Mouse (Mus musculus) lung, embryonic 16.5 days (tissue): ENCODE measurements at regions not wholly inside any gene's neighbourhood (a gene's known extent, or its start where the extent isn't known, plus 50 kb on each side); places are given as distances from the start of the nearest gene placed in this dataset.

Experiments
- ATAC-seq: fragments of 200-750 bp; cut with Nextera tagmentation; 2 replicates; pipeline ENCODE4 v1.8.0; 2017; ENCODE audit warnings: low read depth, mild to moderate bottlenecking, moderate library complexity
- H3K27ac ChIP-seq: fragments of 300-500 bp; sonication (generic); 2 replicates; pipeline ENCODE4 v1.5.1; 2014; ENCODE audit warnings: mild to moderate bottlenecking, control low read depth, low read length
- H3K27me3 ChIP-seq: fragments of 300-500 bp; sonication (generic); 2 replicates; pipeline ENCODE4 v1.6.1; 2014; ENCODE audit warnings: low read depth, low read length, mixed read lengths; ENCODE audit not compliant: control insufficient read depth, insufficient read depth
- H3K36me3 ChIP-seq: fragments of 300-500 bp; sonication (generic); 2 replicates; pipeline ENCODE4 v1.6.1; 2014; ENCODE audit warnings: low read length; ENCODE audit not compliant: control insufficient read depth, insufficient read depth
- H3K4me1 ChIP-seq: fragments of 300-500 bp; sonication (generic); replicated peaks from 2 replicates; pipeline ENCODE4 v1.6.1; 2014; ENCODE audit warnings: low read length, mixed read lengths; ENCODE audit not compliant: control insufficient read depth, insufficient read depth
- H3K4me2 ChIP-seq: fragments of 300-500 bp; sonication (generic); 2 replicates; pipeline ENCODE4 v1.6.1; 2014; ENCODE audit warnings: low read depth, low read length, control low read depth
- H3K4me3 ChIP-seq: fragments of 300-500 bp; sonication (generic); 2 replicates; pipeline ENCODE4 v1.5.1; 2014; ENCODE audit warnings: mild to moderate bottlenecking, low read length, control low read depth
- H3K9ac ChIP-seq: fragments of 300-500 bp; sonication (generic); 2 replicates; pipeline ENCODE4 v1.6.1; 2014; ENCODE audit warnings: low read length, control low read depth
- H3K9me3 ChIP-seq: fragments of 300-500 bp; sonication (generic); 2 replicates; pipeline ENCODE4 v1.6.1; 2016; ENCODE audit warnings: low read length; ENCODE audit not compliant: control insufficient read depth
- WGBS: fragments of 180-500 bp; shearing (Covaris S2); extraction: QIAGEN DNeasy Blood & Tissue Kit; methylation state at CpG from one replicate; pipeline ENCODE4 v1.1.7; 2014; 5-methylcytosine and 5-hydroxymethylcytosine counted together

- Histone ChIP-seq H3K4me1 (no peaks in the 10 kb centered on the region), H3K27me3 (no peaks in the 10 kb centered on the region), H3K9me3 (no peaks in the 10 kb centered on the region), H3K9ac (no peak overlapping the region), H3K4me2 (no peak overlapping the region), H3K36me3 (no peaks in the 10 kb centered on the region), H3K27ac (no peak overlapping the region), H3K4me3 (no peak overlapping the region)
- WGBS = 68% methylated on average over 13 of the region's 13 CpGs
- ATAC-seq = no peak
These were observed 55.5 kb upstream of the Brd7 start for GRCm38 (mm10) chr8:88417307-88418095.

- H3K4me1 ChIP-seq = no peaks in the 10 kb centered on the region
- H3K27ac ChIP-seq = no peak overlapping the region
- no peak overlapping the region for H3K9ac ChIP-seq
- no peak overlapping the region for H3K4me2 ChIP-seq
- 79% methylated on average over 2 of the region's 2 CpGs for WGBS
- no peaks in the 10 kb centered on the region for H3K9me3 ChIP-seq
- no peaks in the 10 kb centered on the region; the same call in 1 of the 2 replicates for H3K27me3 ChIP-seq
- no peaks in the 10 kb centered on the region for H3K36me3 ChIP-seq
- H3K4me3 ChIP-seq = no peak overlapping the region
- no peak for ATAC-seq
These were observed 61.3 kb upstream of the Brd7 start for GRCm38 (mm10) chr8:88423264-88423663.

DNA sequence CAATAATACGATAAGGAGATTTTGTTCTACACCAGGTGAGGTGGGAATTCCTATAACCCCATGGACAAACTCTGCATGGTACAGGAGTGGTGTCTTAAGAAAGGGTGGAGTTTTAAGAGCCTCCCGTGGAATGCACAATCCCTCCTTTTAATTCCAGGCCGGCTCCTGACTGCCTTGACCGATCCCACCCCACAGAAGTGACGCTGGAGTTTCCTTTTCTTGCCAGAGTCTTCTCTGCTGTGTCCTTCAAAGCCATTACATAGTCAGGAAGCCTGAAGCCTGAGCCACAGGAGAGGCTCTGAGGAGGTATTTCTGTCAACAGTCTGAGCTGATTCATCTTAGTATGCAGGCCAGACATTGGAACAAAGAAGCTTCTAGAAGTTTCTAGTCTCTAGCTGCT lies 66.6 kb upstream of the Brd7 start:
- Histone ChIP-seq H3K9ac (no peak overlapping the region), H3K36me3 (no peaks in the 10 kb centered on the region), H3K4me1 (no peaks in the 10 kb centered on the region), H3K9me3 (no peaks in the 10 kb centered on the region), H3K27me3 (no peaks in the 10 kb centered on the region; the same call in 1 of the 2 replicates), H3K27ac (peak overlapping the region; percentile 83), H3K4me2 (0 out of 2 replicates have a peak overlapping the region, but pooled peaks have one; percentile 23), H3K4me3 (no peak overlapping the region)
- WGBS = 43% methylated on average over 5 of the region's 5 CpGs
- peak; percentile 79 for ATAC-seq

DNA sequence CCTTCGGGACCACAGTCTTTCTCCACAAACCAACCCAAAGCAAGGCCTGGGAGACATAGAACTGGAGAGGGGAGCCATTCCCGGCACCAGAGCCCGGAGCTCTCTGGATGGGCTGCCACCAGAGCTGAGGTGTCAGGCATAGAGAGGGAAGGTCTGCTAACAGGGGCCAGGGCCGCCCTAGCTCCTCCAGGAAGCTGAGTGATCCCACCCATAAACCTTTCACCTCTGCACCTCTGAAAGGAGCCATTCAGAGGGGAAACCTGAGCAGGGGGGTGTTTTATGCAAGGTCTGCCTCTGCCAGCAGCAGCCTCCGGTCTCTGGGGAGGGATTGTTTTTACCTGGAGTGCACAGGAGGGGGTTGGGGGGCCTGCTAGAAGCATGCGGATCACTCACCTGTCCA lies 69.4 kb upstream of the Brd7 start:
- WGBS = 44% methylated on average over 6 of the region's 6 CpGs
- no peak overlapping the region for H3K9ac ChIP-seq

DNA sequence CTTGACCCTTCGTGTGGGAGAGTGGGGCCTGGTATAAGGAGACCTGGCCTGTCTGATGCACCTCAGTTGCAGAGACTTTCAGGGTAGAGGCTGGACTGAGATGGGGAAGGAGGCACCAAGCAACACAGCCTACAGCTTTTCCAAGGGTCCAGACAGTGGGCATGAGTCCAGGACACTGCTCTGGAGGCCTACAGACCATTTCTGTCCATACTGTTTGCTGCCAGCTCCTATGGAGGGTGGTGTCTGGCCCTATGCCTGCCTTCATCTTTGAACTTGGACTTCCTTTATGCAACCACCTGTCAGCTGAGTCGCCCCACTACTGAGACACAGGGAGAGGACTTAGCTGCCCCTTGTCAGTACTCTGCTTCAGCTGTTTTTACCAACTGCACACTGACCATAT lies 73.7 kb upstream of the Brd7 start:
- Histone ChIP-seq H3K27me3 (no peaks in the 10 kb centered on the region; the same call in 1 of the 2 replicates), H3K4me2 (no peak overlapping the region), H3K27ac (no peak overlapping the region), H3K4me3 (no peak overlapping the region), H3K9me3 (no peaks in the 10 kb centered on the region), H3K36me3 (no peaks in the 10 kb centered on the region), H3K4me1 (no peaks in the 10 kb centered on the region), H3K9ac (no peak overlapping the region)
- WGBS = 85% methylated on average over 2 of the region's 2 CpGs
- ATAC-seq = no peak

More for the DNA sequence above, 69.4 kb upstream of the Brd7 start:
- H3K27ac ChIP-seq = no peak overlapping the region
- H3K9me3 ChIP-seq = no peaks in the 10 kb centered on the region
- H3K36me3 ChIP-seq = no peaks in the 10 kb centered on the region
- no peaks in the 10 kb centered on the region for H3K4me1 ChIP-seq
- H3K4me2 ChIP-seq = no peak overlapping the region
- H3K4me3 ChIP-seq = no peak overlapping the region
- no peaks in the 10 kb centered on the region for H3K27me3 ChIP-seq
- no peak for ATAC-seq

DNA sequence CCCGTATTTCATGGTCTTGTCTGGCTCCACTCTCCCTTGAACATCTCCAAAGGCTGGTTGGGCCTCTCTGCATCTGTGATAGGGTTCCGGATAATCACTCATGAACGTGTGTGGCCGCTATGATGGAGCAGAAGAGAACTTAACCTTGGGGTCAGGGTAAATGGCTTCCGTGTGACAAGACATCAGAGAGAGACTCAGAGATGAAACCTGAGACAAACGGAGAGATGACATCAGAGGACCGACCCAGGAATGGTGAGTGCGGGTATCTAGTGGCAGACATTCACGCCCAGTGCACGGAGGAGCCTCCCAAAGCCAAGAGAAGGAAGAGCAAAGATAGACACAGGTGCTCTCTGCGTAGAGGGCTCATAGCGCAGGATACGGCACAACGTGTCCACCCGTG lies 78.2 kb upstream of the Brd7 start:
- Histone ChIP-seq H3K27me3 (no peaks in the 10 kb centered on the region; the same call in 1 of the 2 replicates), H3K36me3 (no peaks in the 10 kb centered on the region), H3K4me2 (no peak overlapping the region), H3K9ac (no peak overlapping the region), H3K9me3 (no peaks in the 10 kb centered on the region), H3K4me3 (no peak overlapping the region), H3K4me1 (no peaks in the 10 kb centered on the region), H3K27ac (no peak overlapping the region)
- 51% methylated on average over 15 of the region's 15 CpGs for WGBS
- ATAC-seq = no peak

DNA sequence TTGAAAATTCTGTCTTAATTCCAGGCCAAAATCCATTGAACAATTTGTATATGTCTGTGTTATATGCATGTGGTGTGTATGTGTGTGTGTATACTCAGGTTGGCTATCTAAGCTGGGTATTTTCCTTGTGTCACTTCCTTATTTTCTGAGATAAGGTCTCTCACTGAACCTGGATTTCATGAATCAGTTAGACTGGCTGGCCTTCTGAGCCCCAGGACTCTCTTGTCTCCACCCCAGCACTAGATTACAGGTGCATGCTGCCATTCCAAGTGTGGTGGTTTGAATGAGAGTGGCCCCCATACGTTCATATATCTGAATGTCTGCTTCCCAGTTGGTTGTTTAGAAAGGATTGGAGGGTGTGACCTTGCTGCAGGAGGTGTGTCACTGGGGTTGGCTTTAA lies 77.8 kb upstream of the Nkd1 start:
- H3K4me1 ChIP-seq = peaks cover 4% of the 10 kb centered on the region; the same call in 1 of the 2 replicates
- H3K27ac ChIP-seq = no peak overlapping the region
- ATAC-seq = no peak
- H3K9me3 ChIP-seq = no peaks in the 10 kb centered on the region
- no peaks in the 10 kb centered on the region; the same call in 1 of the 2 replicates for H3K27me3 ChIP-seq
- no peak overlapping the region for H3K4me2 ChIP-seq
- 22% methylated on average over 1 of the region's 1 CpGs for WGBS
- H3K4me3 ChIP-seq = no peak overlapping the region
- no peak overlapping the region for H3K9ac ChIP-seq
- no peaks in the 10 kb centered on the region for H3K36me3 ChIP-seq

DNA sequence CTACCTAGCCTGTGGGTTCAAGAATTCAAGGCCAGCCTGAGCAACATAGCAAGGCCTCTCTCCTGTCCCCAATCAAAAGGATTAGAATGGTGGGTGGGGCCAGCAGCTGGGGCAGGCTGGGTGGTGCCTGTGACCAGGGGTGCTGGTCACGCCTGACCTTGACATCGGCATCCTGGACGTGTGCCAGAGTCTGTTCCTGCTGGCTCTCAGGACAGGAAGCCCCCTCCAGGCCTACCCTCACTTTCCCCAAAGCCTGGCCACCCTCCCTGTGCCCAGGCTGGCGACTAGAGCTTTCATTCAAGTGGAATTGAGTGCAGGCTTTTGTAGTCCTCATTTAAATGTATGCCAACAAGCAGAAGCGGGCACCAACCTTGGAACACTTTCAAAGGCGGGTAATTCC lies 73.7 kb upstream of the Nkd1 start:
- Histone ChIP-seq H3K27me3 (peaks cover 10% of the 10 kb centered on the region; the same call in 1 of the 2 replicates), H3K9me3 (no peaks in the 10 kb centered on the region), H3K4me2 (no peak overlapping the region), H3K27ac (no peak overlapping the region), H3K36me3 (no peaks in the 10 kb centered on the region), H3K4me3 (no peak overlapping the region), H3K9ac (no peak overlapping the region), H3K4me1 (peaks cover 13% of the 10 kb centered on the region)
- no peak for ATAC-seq
- 41% methylated on average over 6 of the region's 6 CpGs for WGBS

DNA sequence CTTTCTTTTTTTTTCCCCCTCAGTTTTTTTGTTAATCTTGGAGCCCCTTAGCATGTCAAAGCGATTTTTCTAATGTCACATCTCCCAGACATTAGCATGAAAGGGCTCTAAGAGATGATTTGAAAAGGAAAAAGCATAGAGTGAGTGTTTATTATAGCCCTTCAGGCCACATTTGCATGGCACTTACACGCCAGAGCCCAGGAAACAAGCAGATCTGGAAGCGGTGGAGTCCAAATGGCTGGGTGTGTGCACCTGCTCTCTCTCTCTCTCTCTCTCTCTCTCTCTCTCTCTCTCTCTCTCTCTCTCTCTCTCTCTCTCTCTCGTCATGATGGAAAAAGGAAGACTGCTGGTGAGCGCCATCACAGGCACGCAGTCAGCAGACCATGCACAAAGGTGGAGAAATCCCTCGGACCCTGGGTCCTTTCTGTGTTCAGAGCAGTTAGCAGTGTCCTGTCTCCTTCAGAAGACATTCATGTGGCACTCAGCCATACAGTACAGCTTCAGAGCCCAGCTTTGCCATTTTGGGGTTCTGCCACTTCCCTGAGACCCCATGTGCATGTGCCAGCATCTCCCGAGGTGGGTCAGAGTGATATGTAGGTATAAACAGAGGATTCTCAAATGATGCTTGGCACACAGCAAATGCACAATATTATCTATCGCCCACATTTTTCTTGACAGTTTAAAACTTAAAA lies 73.2 kb upstream of the Nkd1 start:
- H3K4me3 ChIP-seq = no peak overlapping the region
- no peak overlapping the region for H3K4me2 ChIP-seq
- 80% methylated on average over 8 of the region's 9 CpGs for WGBS
- H3K9ac ChIP-seq = no peak overlapping the region
- H3K4me1 ChIP-seq = peaks cover 15% of the 10 kb centered on the region
- no peak for ATAC-seq
- H3K36me3 ChIP-seq = no peaks in the 10 kb centered on the region
- H3K27ac ChIP-seq = no peak overlapping the region
- peaks cover 13% of the 10 kb centered on the region; the same call in 1 of the 2 replicates for H3K27me3 ChIP-seq
- no peaks in the 10 kb centered on the region for H3K9me3 ChIP-seq
